Mouse (Mus musculus) intestine, embryonic 14.5 days (tissue): ENCODE results near the gene Kansl1. TPM values are rescaled to one million over a fixed set of nuclear protein-coding genes. Genes with fewer than 3 reads are reported as not detected.

ENCODE experiments used
- ATAC-seq: fragments of 200-750 bp; cut with Nextera tagmentation; replicated peaks from 2 replicates; pipeline ENCODE4 v1.8.0; 2017; ENCODE audit warnings: low read depth, moderate number of reproducible peaks, moderate TSS enrichment, moderate library complexity; ENCODE audit not compliant: low FRiP score, low TSS enrichment
- DNase-seq: peaks from one replicate; pipeline ENCODE4 v3.0.0-alpha.2; 2018; ENCODE audit warnings: low spot score
- H3K27ac ChIP-seq: fragments of 300-500 bp; sonication (generic); 2 replicates; pipeline ENCODE4 v1.5.1; 2014; ENCODE audit warnings: low read depth, mild to moderate bottlenecking, control low read depth
- H3K27me3 ChIP-seq: fragments of 300-500 bp; sonication (generic); replicated peaks from 2 replicates; pipeline ENCODE4 v1.6.1; 2014; ENCODE audit warnings: low read length, control low read depth; ENCODE audit not compliant: control insufficient read depth, insufficient read depth
- H3K36me3 ChIP-seq: fragments of 300-500 bp; sonication (generic); 2 replicates; pipeline ENCODE4 v1.6.1; 2014; ENCODE audit warnings: low read length, control low read depth; ENCODE audit not compliant: control insufficient read depth, insufficient read depth
- H3K4me1 ChIP-seq: fragments of 300-500 bp; sonication (generic); replicated peaks from 2 replicates; pipeline ENCODE4 v1.6.1; 2014; ENCODE audit warnings: low read length, control low read depth, mixed read lengths; ENCODE audit not compliant: control insufficient read depth, insufficient read depth
- H3K4me2 ChIP-seq: fragments of 300-500 bp; sonication (generic); 2 replicates; pipeline ENCODE4 v1.6.1; 2014; ENCODE audit warnings: low read length
- H3K4me3 ChIP-seq: fragments of 300-500 bp; sonication (generic); 2 replicates; pipeline ENCODE4 v1.5.1; 2014; ENCODE audit warnings: low read depth, low read length, control low read depth, mixed read lengths
- H3K9ac ChIP-seq: fragments of 300-500 bp; sonication (generic); 2 replicates; pipeline ENCODE4 v1.6.1; 2014; ENCODE audit warnings: mild to moderate bottlenecking, low read length
- H3K9me3 ChIP-seq: fragments of 300-500 bp; sonication (generic); 2 replicates; pipeline ENCODE4 v1.6.1; 2016; ENCODE audit warnings: low read length, control low read depth; ENCODE audit not compliant: control insufficient read depth
- WGBS: fragments of 180-500 bp; shearing (Covaris S2); extraction: QIAGEN DNeasy Blood & Tissue Kit; methylation state at CpG from one replicate; pipeline ENCODE4 v1.1.7; 2014; 5-methylcytosine and 5-hydroxymethylcytosine counted together
- polyA plus RNA-seq: library from polyadenylated mRNA; unstranded; fragments of >200 nt; fragmentation: Nextera tagmentation; extraction: Ambion mirVana; gene quantifications from 2 replicates; pipeline ENCODE4 v1.2.1, GENCODE M21; 2014

The Kansl1 gene
- polyA plus RNA-seq, 1 experiment from 2014 or later: 26.7 TPM

DNA sequence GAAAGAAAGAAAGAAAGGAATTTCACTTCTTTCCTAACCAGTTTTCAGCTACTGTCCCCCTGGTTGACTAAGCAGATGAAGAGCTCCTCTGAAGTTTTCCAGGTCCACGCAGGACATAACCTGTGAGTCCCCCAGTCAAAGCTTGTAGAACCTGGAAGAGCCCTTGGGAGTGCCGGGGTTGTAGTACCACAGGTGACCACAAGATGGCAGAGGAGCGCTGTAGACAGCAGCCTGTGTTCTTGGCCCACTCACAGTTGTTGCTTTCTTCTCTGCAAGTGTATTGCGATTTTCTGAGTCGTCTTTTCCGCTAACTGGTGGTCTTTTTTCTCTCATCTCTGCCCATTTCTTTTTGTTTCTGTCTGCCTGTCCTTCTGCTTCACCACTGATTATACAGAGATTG, 153.0 kb downstream of the Kansl1 start:
- ATAC-seq: no peak
- H3K36me3 ChIP-seq: no peaks in the 10 kb centered on the region

DNA sequence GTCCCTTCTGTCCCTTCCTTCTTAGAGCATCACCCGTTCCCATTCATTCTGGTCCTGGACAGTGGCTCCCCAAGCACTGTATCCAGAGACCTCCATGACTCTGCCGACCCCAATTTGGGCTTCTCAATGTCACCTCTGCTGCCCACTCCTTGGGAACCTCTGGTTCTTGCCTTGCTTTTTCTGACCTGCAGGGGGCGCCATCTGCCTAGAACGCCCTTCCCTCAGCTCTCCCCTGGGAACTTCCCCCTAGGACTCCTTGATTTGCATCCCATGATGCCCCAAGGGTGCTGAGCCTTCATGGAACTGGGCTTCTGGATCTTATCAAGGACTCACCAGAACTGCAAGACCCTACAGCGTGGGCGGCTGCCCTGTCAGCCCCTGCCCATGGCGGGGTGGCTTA, 157.0 kb downstream of the Kansl1 start:
- Histone ChIP-seq H3K9ac (no peak overlapping the region), H3K4me2 (no peak overlapping the region), H3K27ac (no peak overlapping the region), H3K27me3 (0 out of 2 replicates have a peak, but pooled peaks cover 11% of the 10 kb centered on the region), H3K4me1 (no peaks in the 10 kb centered on the region), H3K36me3 (no peaks in the 10 kb centered on the region), H3K9me3 (no peaks in the 10 kb centered on the region), H3K4me3 (no peak overlapping the region)
- DNase-seq: no peak
- 72% methylated on average over 7 of the region's 7 CpGs for WGBS
- no peak for ATAC-seq

More for the DNA sequence above, 153.0 kb downstream of the Kansl1 start:
- no peak overlapping the region for H3K9ac ChIP-seq
- 5% methylated on average over 6 of the region's 6 CpGs for WGBS
- no peak overlapping the region for H3K4me3 ChIP-seq
- H3K27ac ChIP-seq: no peak overlapping the region
- DNase-seq: peak; percentile 97
- H3K27me3 ChIP-seq: no peaks in the 10 kb centered on the region
- H3K4me2 ChIP-seq: no peak overlapping the region
- no peaks in the 10 kb centered on the region for H3K9me3 ChIP-seq
- peaks cover 12% of the 10 kb centered on the region for H3K4me1 ChIP-seq

GRCm38 (mm10) chr11:104310226-104310887, 158.3 kb downstream of the Kansl1 start:
- no peak for DNase-seq
- Histone ChIP-seq H3K4me3 (peak overlapping the region; percentile 15; the same call in 1 of the 2 replicates), H3K4me1 (no peaks in the 10 kb centered on the region), H3K27ac (no peak overlapping the region), H3K4me2 (peak overlapping the region; percentile 37), H3K9me3 (no peaks in the 10 kb centered on the region), H3K27me3 (0 out of 2 replicates have a peak, but pooled peaks cover 11% of the 10 kb centered on the region), H3K36me3 (no peaks in the 10 kb centered on the region), H3K9ac (no peak overlapping the region)
- WGBS: 12% methylated on average over 23 of the region's 23 CpGs
- ATAC-seq: peak; percentile 61

- no peaks in the 10 kb centered on the region for H3K9me3 ChIP-seq
- 0 out of 2 replicates have a peak, but pooled peaks cover 11% of the 10 kb centered on the region for H3K27me3 ChIP-seq
- H3K4me1 ChIP-seq: no peaks in the 10 kb centered on the region
- H3K9ac ChIP-seq: no peak overlapping the region
- 28% methylated on average over 12 of the region's 12 CpGs for WGBS
- no peak for DNase-seq
- H3K36me3 ChIP-seq: no peaks in the 10 kb centered on the region
- no peak overlapping the region for H3K27ac ChIP-seq
- 0 out of 2 replicates have a peak overlapping the region, but pooled peaks have one; percentile 15 for H3K4me3 ChIP-seq
- peak overlapping the region; percentile 37 for H3K4me2 ChIP-seq
- ATAC-seq: no peak
Measured at GRCm38 (mm10) chr11:104309377-104310225, 159.1 kb downstream of the Kansl1 start.

GRCm38 (mm10) chr11:104307136-104307535, 161.5 kb downstream of the Kansl1 start:
- DNase-seq (no peak), ATAC-seq (no peak)
- Histone ChIP-seq H3K9ac (no peak overlapping the region), H3K4me3 (no peak overlapping the region), H3K27ac (no peak overlapping the region), H3K4me1 (0 out of 2 replicates have a peak, but pooled peaks cover 5% of the 10 kb centered on the region), H3K36me3 (no peaks in the 10 kb centered on the region), H3K4me2 (no peak overlapping the region), H3K27me3 (0 out of 2 replicates have a peak, but pooled peaks cover 11% of the 10 kb centered on the region), H3K9me3 (no peaks in the 10 kb centered on the region)
- 67% methylated on average over 4 of the region's 4 CpGs for WGBS

- Histone ChIP-seq H3K4me2 (no peak overlapping the region), H3K27ac (no peak overlapping the region), H3K9ac (no peak overlapping the region), H3K4me3 (no peak overlapping the region), H3K36me3 (no peaks in the 10 kb centered on the region), H3K9me3 (no peaks in the 10 kb centered on the region), H3K4me1 (0 out of 2 replicates have a peak, but pooled peaks cover 6% of the 10 kb centered on the region), H3K27me3 (0 out of 2 replicates have a peak, but pooled peaks cover 11% of the 10 kb centered on the region)
- WGBS: 91% methylated on average over 13 of the region's 13 CpGs
- ATAC-seq: no peak
- DNase-seq: no peak
Measured at GRCm38 (mm10) chr11:104306483-104306882, 162.2 kb downstream of the Kansl1 start.

DNA sequence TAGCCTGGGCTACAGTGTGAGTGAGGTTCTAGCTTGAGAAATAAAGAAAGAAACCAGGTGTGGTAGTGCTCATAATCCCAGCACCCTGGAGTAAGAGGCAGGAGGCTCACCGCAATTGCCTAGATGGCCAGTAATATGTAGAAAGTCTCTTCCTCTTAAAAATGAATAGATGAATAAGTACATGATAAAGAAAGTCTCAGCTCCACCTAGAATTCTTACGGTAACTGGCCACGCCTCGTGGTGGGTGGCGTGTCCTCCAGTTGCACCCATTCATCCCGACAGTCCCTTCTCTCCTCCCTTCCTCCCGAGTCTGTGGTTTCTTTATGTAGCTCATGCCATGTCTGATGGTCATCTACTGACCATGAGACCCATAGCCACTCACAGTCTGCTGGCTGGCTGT, 162.9 kb downstream of the Kansl1 start:
- H3K4me1 ChIP-seq: 0 out of 2 replicates have a peak, but pooled peaks cover 6% of the 10 kb centered on the region
- ATAC-seq (no peak), DNase-seq (no peak)
- no peak overlapping the region for H3K4me2 ChIP-seq
- H3K9ac ChIP-seq: no peak overlapping the region
- no peak overlapping the region for H3K27ac ChIP-seq
- 0 out of 2 replicates have a peak, but pooled peaks cover 11% of the 10 kb centered on the region for H3K27me3 ChIP-seq
- H3K36me3 ChIP-seq: no peaks in the 10 kb centered on the region
- no peaks in the 10 kb centered on the region for H3K9me3 ChIP-seq
- 91% methylated on average over 7 of the region's 7 CpGs for WGBS
- no peak overlapping the region for H3K4me3 ChIP-seq

- DNase-seq: no peak
- Histone ChIP-seq H3K36me3 (no peaks in the 10 kb centered on the region), H3K9ac (no peak overlapping the region), H3K4me1 (0 out of 2 replicates have a peak, but pooled peaks cover 6% of the 10 kb centered on the region), H3K4me3 (no peak overlapping the region), H3K27ac (no peak overlapping the region), H3K9me3 (no peaks in the 10 kb centered on the region), H3K27me3 (no peaks in the 10 kb centered on the region), H3K4me2 (no peak overlapping the region)
- 62% methylated on average over 8 of the region's 8 CpGs for WGBS
- ATAC-seq: no peak
Measured at GRCm38 (mm10) chr11:104303088-104303960, 165.3 kb downstream of the Kansl1 start.
